Comparison of ENCODE assay signal across 8 mouse cellular contexts in genomic region chr9:100545715-100546593, GRCm38 (mm10). TPM values are rescaled to one million over a fixed set of nuclear protein-coding genes. Genes with fewer than 3 reads are reported as not detected.
DNase-seq lines count a peak whose midpoint lies in the region; ATAC-seq and TF ChIP-seq lines count a peak whose summit lies in the region.

Gene Nck1 (minus strand): TSS chr9:100546134.

- WGBS in embryonic facial prominence, embryonic 13.5 days: under 1% methylated on average over 86 of the region's 93 CpGs
- under 1% methylated on average over 93 of the region's 93 CpGs for WGBS in kidney, adult 2 months
- under 1% methylated on average over 93 of the region's 93 CpGs for WGBS in limb, embryonic 12.5 days
- under 1% methylated on average over 87 of the region's 93 CpGs for WGBS in midbrain, embryonic 15.5 days
- WGBS in spleen, adult 2 months: under 1% methylated on average over 92 of the region's 93 CpGs

- H3K4me2 ChIP-seq in embryonic facial prominence, embryonic 13.5 days: peak within 1 kb of the TSS; percentile 76
- peak within 1 kb of the TSS; percentile 77 for H3K4me2 ChIP-seq in limb, embryonic 12.5 days
- peak within 1 kb of the TSS; percentile 74 for H3K4me2 ChIP-seq in midbrain, embryonic 15.5 days

- peak; percentile 99 for ATAC-seq in embryonic facial prominence, embryonic 13.5 days (ENCODE audit: insufficient number of reproducible peaks, insufficient read depth, low FRiP score, low TSS enrichment, low read depth)
- ATAC-seq in limb, embryonic 12.5 days (ENCODE audit: insufficient number of reproducible peaks, insufficient read depth, low FRiP score, low TSS enrichment, low read depth): peak; percentile 100
- ATAC-seq in midbrain, embryonic 15.5 days (replicated peaks): peak; percentile 100

- H3K27ac ChIP-seq in embryonic facial prominence, embryonic 13.5 days: peak within 1 kb of the TSS; percentile 87
- peak within 1 kb of the TSS; percentile 97 for H3K27ac ChIP-seq in kidney, adult 2 months (ENCODE audit: insufficient read depth, low read depth, low read length)
- peak within 1 kb of the TSS; percentile 93 for H3K27ac ChIP-seq in limb, embryonic 12.5 days
- H3K27ac ChIP-seq in midbrain, embryonic 15.5 days: peak within 1 kb of the TSS; percentile 95
- peak within 1 kb of the TSS; percentile 99 for H3K27ac ChIP-seq in spleen, adult 2 months (ENCODE audit: insufficient read depth, low read length)

- H3K4me3 ChIP-seq in embryonic facial prominence, embryonic 13.5 days: peak within 1 kb of the TSS; percentile 98
- H3K4me3 ChIP-seq in kidney, adult 2 months (ENCODE audit: insufficient read depth, low read depth, low read length): peak within 1 kb of the TSS; percentile 91
- H3K4me3 ChIP-seq in limb, embryonic 12.5 days (replicated peaks): peak within 1 kb of the TSS; percentile 95
- peak within 1 kb of the TSS; percentile 62 for H3K4me3 ChIP-seq in midbrain, embryonic 15.5 days
- peak within 1 kb of the TSS; percentile 99 for H3K4me3 ChIP-seq in spleen, adult 2 months (ENCODE audit: extremely low read depth, insufficient read depth, insufficient read length)

- H3K27me3 ChIP-seq in embryonic facial prominence, embryonic 13.5 days: no peaks in the 10 kb centered on the region
- H3K27me3 ChIP-seq in kidney, adult 2 months (replicated peaks; ENCODE audit: control insufficient read depth, insufficient read depth, low read length): no peaks in the 10 kb centered on the region
- no peaks in the 10 kb centered on the region for H3K27me3 ChIP-seq in limb, embryonic 12.5 days
- no peaks in the 10 kb centered on the region for H3K27me3 ChIP-seq in midbrain, embryonic 15.5 days (replicated peaks)
- H3K27me3 ChIP-seq in spleen, adult 2 months (ENCODE audit: control insufficient read depth, insufficient read depth, low read length): no peaks in the 10 kb centered on the region

- peak; percentile 36 for TF ChIP-seq POLR2A in kidney, adult 2 months (IDR thresholded peaks at IDR 0.05; ENCODE audit: low read depth, low read length)
- peak; percentile 77 for TF ChIP-seq POLR2A in spleen, adult 2 months (IDR thresholded peaks at IDR 0.05; ENCODE audit: low read depth, low read length)

- peaks cover 11% of the 10 kb centered on the region for H3K36me3 ChIP-seq in embryonic facial prominence, embryonic 13.5 days
- no peaks in the 10 kb centered on the region for H3K36me3 ChIP-seq in kidney, adult 2 months (ENCODE audit: control insufficient read depth, insufficient read depth, low read length)
- H3K36me3 ChIP-seq in limb, embryonic 12.5 days: no peaks in the 10 kb centered on the region
- no peaks in the 10 kb centered on the region for H3K36me3 ChIP-seq in midbrain, embryonic 15.5 days (replicated peaks)
- H3K36me3 ChIP-seq in spleen, adult 2 months (ENCODE audit: control insufficient read depth, insufficient read depth, low read length): no peaks in the 10 kb centered on the region

- peak within 1 kb of the TSS; percentile 95 for H3K9ac ChIP-seq in embryonic facial prominence, embryonic 13.5 days
- H3K9ac ChIP-seq in limb, embryonic 12.5 days (replicated peaks): peak within 1 kb of the TSS; percentile 87
- H3K9ac ChIP-seq in midbrain, embryonic 15.5 days: peak within 1 kb of the TSS; percentile 78

- peaks cover 18% of the 10 kb centered on the region for H3K4me1 ChIP-seq in embryonic facial prominence, embryonic 13.5 days
- no peaks in the 10 kb centered on the region; the same call in 1 of the 2 replicates for H3K4me1 ChIP-seq in kidney, adult 2 months (ENCODE audit: control insufficient read depth, insufficient read depth, low read length)
- H3K4me1 ChIP-seq in limb, embryonic 12.5 days (replicated peaks): peaks cover 16% of the 10 kb centered on the region
- peaks cover 28% of the 10 kb centered on the region for H3K4me1 ChIP-seq in midbrain, embryonic 15.5 days
- peaks cover 3% of the 10 kb centered on the region; the same call in 1 of the 2 replicates for H3K4me1 ChIP-seq in spleen, adult 2 months (ENCODE audit: control insufficient read depth, insufficient read depth, insufficient read length)

- peaks cover 5% of the 10 kb centered on the region for H3K9me3 ChIP-seq in embryonic facial prominence, embryonic 13.5 days
- H3K9me3 ChIP-seq in limb, embryonic 12.5 days: peaks cover 6% of the 10 kb centered on the region
- 0 out of 2 replicates have a peak, but pooled peaks cover 4% of the 10 kb centered on the region for H3K9me3 ChIP-seq in midbrain, embryonic 15.5 days

- peak; percentile 48 for TF ChIP-seq CTCF in kidney, adult 2 months (conservative IDR thresholded peaks at IDR 0.05; ENCODE audit: insufficient read depth, insufficient read length, low read depth, low read length)
- TF ChIP-seq CTCF in spleen, adult 2 months (IDR thresholded peaks at IDR 0.05; ENCODE audit: extremely low read depth, insufficient read depth, insufficient read length, insufficient replicate concordance): peak; percentile 46; the same call in 1 of the 2 replicates

- DNase-seq in 3134 (ENCODE audit: extremely low read depth, insufficient read length, low spot score): peak; percentile 97
- DNase-seq in adrenal gland, postnatal 36 days: peak; percentile 99
- peak; percentile 99 to 100 for DNase-seq in heart, adult 18-20 months
- DNase-seq in kidney, adult 2 months: peak; percentile 100
- peak; percentile 92 to 100 for DNase-seq in spleen, adult 2 months (ENCODE audit: low read depth in 1 of 2, low spot score in 2 of 2)

RNA-seq across cellular contexts. Expression of gene Nck1, which starts in this region (rescaled TPM):
- total RNA-seq in adrenal gland, postnatal 36 days (2021): 10 to 100 TPM; 50.0 to 52.8 TPM
- polyA plus RNA-seq in embryonic facial prominence, embryonic 13.5 days (2015; fragmentation: Nextera tagmentation; extraction: Ambion mirVana): 70.1 and 74.9 TPM in 2 replicates
- 10 to 100 TPM; 37.0 to 45.2 TPM for total RNA-seq in heart, adult 18-20 months (2021)
- polyA plus RNA-seq in kidney, adult 2 months (2012; rRNA removed): 3.1 and 5.7 TPM in 2 replicates
- 69.7 and 70.2 TPM in 2 replicates for polyA plus RNA-seq in limb, embryonic 12.5 days (2016; fragmentation: Nextera tagmentation; extraction: Ambion mirVana)
- polyA plus RNA-seq in midbrain, embryonic 15.5 days (2015; fragmentation: Nextera tagmentation; extraction: Ambion mirVana): 52.4 and 53.6 TPM in 2 replicates
- 2.0 and 2.2 TPM in 2 replicates for polyA plus RNA-seq in spleen, adult 2 months (2012; rRNA removed)

Comparison
In these comparisons a context has a peak if more than half of its experiments do, and no peak if none do; other contexts are left out.
1. Peak in every context shown above with its lines: DNase-seq, ATAC-seq, H3K4me3 ChIP-seq and H3K27ac ChIP-seq.